Mouse (Mus musculus): ENCODE results near the gene Txnrd1. TPM values are rescaled to one million over a fixed set of nuclear protein-coding genes. Genes with fewer than 3 reads are reported as not detected.

The Txnrd1 gene
- polyA plus RNA-seq, 1 experiment from 2014 or later = 214 TPM

GRCm38 (mm10) chr10:82824541-82824940 is 9.2 kb upstream of the Txnrd1 start:
- H3K4me3 ChIP-seq (ENCODE audit: low read depth, low read length) = no peak overlapping the region
- no peak overlapping the region for H3K9ac ChIP-seq (ENCODE audit: low read length)
- DNase-seq (ENCODE audit: low spot score) = no peak
- no peaks in the 10 kb centered on the region for H3K36me3 ChIP-seq (ENCODE audit: control insufficient read depth, insufficient read depth, low read length)
- ATAC-seq (replicated peaks; ENCODE audit: low FRiP score) = no peak
- H3K4me1 ChIP-seq (replicated peaks; ENCODE audit: control insufficient read depth, insufficient read depth, low read length) = no peaks in the 10 kb centered on the region
- H3K27me3 ChIP-seq (ENCODE audit: control insufficient read depth, insufficient read depth, low read length) = no peaks in the 10 kb centered on the region
- H3K27ac ChIP-seq (ENCODE audit: low read depth, low read length) = no peak overlapping the region
- WGBS = 81% methylated on average over 10 of the region's 10 CpGs
- H3K4me2 ChIP-seq (ENCODE audit: low read depth, low read length, severe bottlenecking) = no peak overlapping the region
- H3K9me3 ChIP-seq (ENCODE audit: control insufficient read depth, low read length) = no peaks in the 10 kb centered on the region

GRCm38 (mm10) chr10:82826516-82826915 is 7.2 kb upstream of the Txnrd1 start:
- Histone ChIP-seq H3K9ac (ENCODE audit: low read length) (no peak overlapping the region), H3K27me3 (ENCODE audit: control insufficient read depth, insufficient read depth, low read length) (no peaks in the 10 kb centered on the region), H3K9me3 (ENCODE audit: control insufficient read depth, low read length) (no peaks in the 10 kb centered on the region), H3K27ac (ENCODE audit: low read depth, low read length) (no peak overlapping the region), H3K4me3 (ENCODE audit: low read depth, low read length) (no peak overlapping the region), H3K36me3 (ENCODE audit: control insufficient read depth, insufficient read depth, low read length) (no peaks in the 10 kb centered on the region), H3K4me2 (ENCODE audit: low read depth, low read length, severe bottlenecking) (no peak overlapping the region), H3K4me1 (replicated peaks; ENCODE audit: control insufficient read depth, insufficient read depth, low read length) (no peaks in the 10 kb centered on the region)
- ATAC-seq (replicated peaks; ENCODE audit: low FRiP score) (0 out of 2 replicates have a peak, but pooled peaks have one; percentile 18), DNase-seq (ENCODE audit: low spot score) (no peak)
- 65% methylated on average over 6 of the region's 6 CpGs for WGBS

- DNase-seq (ENCODE audit: low spot score) (no peak), ATAC-seq (replicated peaks; ENCODE audit: low FRiP score) (no peak)
- Histone ChIP-seq H3K4me2 (ENCODE audit: low read depth, low read length, severe bottlenecking) (no peak overlapping the region), H3K27me3 (ENCODE audit: control insufficient read depth, insufficient read depth, low read length) (no peaks in the 10 kb centered on the region), H3K36me3 (ENCODE audit: control insufficient read depth, insufficient read depth, low read length) (no peaks in the 10 kb centered on the region), H3K4me1 (replicated peaks; ENCODE audit: control insufficient read depth, insufficient read depth, low read length) (no peaks in the 10 kb centered on the region), H3K9ac (ENCODE audit: low read length) (no peak overlapping the region), H3K27ac (ENCODE audit: low read depth, low read length) (no peak overlapping the region), H3K4me3 (ENCODE audit: low read depth, low read length) (no peak overlapping the region), H3K9me3 (ENCODE audit: control insufficient read depth, low read length) (no peaks in the 10 kb centered on the region)
- WGBS = 75% methylated on average over 3 of the region's 3 CpGs
Observed at GRCm38 (mm10) chr10:82835898-82836297, 2.1 kb downstream of the Txnrd1 start.

- WGBS = 89% methylated on average over 7 of the region's 7 CpGs
- no peaks in the 10 kb centered on the region for H3K9me3 ChIP-seq (ENCODE audit: control insufficient read depth, low read length)
- no peaks in the 10 kb centered on the region for H3K4me1 ChIP-seq (replicated peaks; ENCODE audit: control insufficient read depth, insufficient read depth, low read length)
- no peak overlapping the region for H3K4me3 ChIP-seq (ENCODE audit: low read depth, low read length)
- ATAC-seq (replicated peaks; ENCODE audit: low FRiP score) (no peak), DNase-seq (ENCODE audit: low spot score) (no peak)
- no peaks in the 10 kb centered on the region for H3K36me3 ChIP-seq (ENCODE audit: control insufficient read depth, insufficient read depth, low read length)
- H3K27me3 ChIP-seq (ENCODE audit: control insufficient read depth, insufficient read depth, low read length) = no peaks in the 10 kb centered on the region
- no peak overlapping the region for H3K27ac ChIP-seq (ENCODE audit: low read depth, low read length)
- H3K4me2 ChIP-seq (ENCODE audit: low read depth, low read length, severe bottlenecking) = no peak overlapping the region
- H3K9ac ChIP-seq (ENCODE audit: low read length) = no peak overlapping the region
Observed at GRCm38 (mm10) chr10:82838390-82838789, 4.6 kb downstream of the Txnrd1 start.

- Histone ChIP-seq H3K4me3 (ENCODE audit: low read depth, low read length) (no peak overlapping the region), H3K27ac (ENCODE audit: low read depth, low read length) (no peak overlapping the region), H3K9me3 (ENCODE audit: control insufficient read depth, low read length) (no peaks in the 10 kb centered on the region), H3K4me1 (replicated peaks; ENCODE audit: control insufficient read depth, insufficient read depth, low read length) (no peaks in the 10 kb centered on the region), H3K27me3 (ENCODE audit: control insufficient read depth, insufficient read depth, low read length) (no peaks in the 10 kb centered on the region), H3K9ac (ENCODE audit: low read length) (no peak overlapping the region), H3K36me3 (ENCODE audit: control insufficient read depth, insufficient read depth, low read length) (no peaks in the 10 kb centered on the region), H3K4me2 (ENCODE audit: low read depth, low read length, severe bottlenecking) (no peak overlapping the region)
- ATAC-seq (replicated peaks; ENCODE audit: low FRiP score) = no peak
- DNase-seq (ENCODE audit: low spot score) = no peak
- WGBS = 65% methylated on average over 6 of the region's 6 CpGs
Observed at GRCm38 (mm10) chr10:82844090-82844489, 10.3 kb downstream of the Txnrd1 start.

GRCm38 (mm10) chr10:82844731-82845130 is 11.0 kb downstream of the Txnrd1 start:
- Histone ChIP-seq H3K9ac (ENCODE audit: low read length) (no peak overlapping the region), H3K9me3 (ENCODE audit: control insufficient read depth, low read length) (no peaks in the 10 kb centered on the region), H3K4me3 (ENCODE audit: low read depth, low read length) (no peak overlapping the region), H3K4me2 (ENCODE audit: low read depth, low read length, severe bottlenecking) (no peak overlapping the region), H3K36me3 (ENCODE audit: control insufficient read depth, insufficient read depth, low read length) (no peaks in the 10 kb centered on the region), H3K27ac (ENCODE audit: low read depth, low read length) (no peak overlapping the region), H3K27me3 (ENCODE audit: control insufficient read depth, insufficient read depth, low read length) (no peaks in the 10 kb centered on the region), H3K4me1 (replicated peaks; ENCODE audit: control insufficient read depth, insufficient read depth, low read length) (no peaks in the 10 kb centered on the region)
- DNase-seq (ENCODE audit: low spot score) (no peak), ATAC-seq (replicated peaks; ENCODE audit: low FRiP score) (no peak)
- WGBS = 84% methylated on average over 8 of the region's 8 CpGs

- no peaks in the 10 kb centered on the region for H3K36me3 ChIP-seq (ENCODE audit: control insufficient read depth, insufficient read depth, low read length)
- H3K27ac ChIP-seq (ENCODE audit: low read depth, low read length) = no peak overlapping the region
- DNase-seq (ENCODE audit: low spot score) (no peak), ATAC-seq (replicated peaks; ENCODE audit: low FRiP score) (no peak)
- no peak overlapping the region for H3K4me3 ChIP-seq (ENCODE audit: low read depth, low read length)
- no peak overlapping the region for H3K4me2 ChIP-seq (ENCODE audit: low read depth, low read length, severe bottlenecking)
- H3K27me3 ChIP-seq (ENCODE audit: control insufficient read depth, insufficient read depth, low read length) = no peaks in the 10 kb centered on the region
- no peak overlapping the region for H3K9ac ChIP-seq (ENCODE audit: low read length)
- no peaks in the 10 kb centered on the region for H3K9me3 ChIP-seq (ENCODE audit: control insufficient read depth, low read length)
- no peaks in the 10 kb centered on the region for H3K4me1 ChIP-seq (replicated peaks; ENCODE audit: control insufficient read depth, insufficient read depth, low read length)
- WGBS = 85% methylated on average over 9 of the region's 9 CpGs
Observed at GRCm38 (mm10) chr10:82847821-82848459, 14.2 kb downstream of the Txnrd1 start.

GRCm38 (mm10) chr10:82849686-82850353 is 16.1 kb downstream of the Txnrd1 start:
- Histone ChIP-seq H3K9me3 (ENCODE audit: control insufficient read depth, low read length) (no peaks in the 10 kb centered on the region), H3K4me2 (ENCODE audit: low read depth, low read length, severe bottlenecking) (no peak overlapping the region), H3K9ac (ENCODE audit: low read length) (no peak overlapping the region), H3K36me3 (ENCODE audit: control insufficient read depth, insufficient read depth, low read length) (no peaks in the 10 kb centered on the region), H3K27me3 (ENCODE audit: control insufficient read depth, insufficient read depth, low read length) (no peaks in the 10 kb centered on the region), H3K4me1 (replicated peaks; ENCODE audit: control insufficient read depth, insufficient read depth, low read length) (no peaks in the 10 kb centered on the region), H3K4me3 (ENCODE audit: low read depth, low read length) (no peak overlapping the region), H3K27ac (ENCODE audit: low read depth, low read length) (no peak overlapping the region)
- no peak for ATAC-seq (replicated peaks; ENCODE audit: low FRiP score)
- 59% methylated on average over 16 of the region's 16 CpGs for WGBS
- DNase-seq (ENCODE audit: low spot score) = no peak

- Histone ChIP-seq H3K27ac (ENCODE audit: low read depth, low read length) (no peak overlapping the region), H3K36me3 (ENCODE audit: control insufficient read depth, insufficient read depth, low read length) (no peaks in the 10 kb centered on the region), H3K4me3 (ENCODE audit: low read depth, low read length) (no peak overlapping the region), H3K4me2 (ENCODE audit: low read depth, low read length, severe bottlenecking) (no peak overlapping the region), H3K4me1 (replicated peaks; ENCODE audit: control insufficient read depth, insufficient read depth, low read length) (no peaks in the 10 kb centered on the region), H3K9me3 (ENCODE audit: control insufficient read depth, low read length) (no peaks in the 10 kb centered on the region), H3K9ac (ENCODE audit: low read length) (no peak overlapping the region), H3K27me3 (ENCODE audit: control insufficient read depth, insufficient read depth, low read length) (no peaks in the 10 kb centered on the region)
- no peak for ATAC-seq (replicated peaks; ENCODE audit: low FRiP score)
- 71% methylated on average over 5 of the region's 5 CpGs for WGBS
- no peak for DNase-seq (ENCODE audit: low spot score)
Observed at GRCm38 (mm10) chr10:82850354-82850752, 16.6 kb downstream of the Txnrd1 start.

Measured in forebrain, embryonic 11.5 days (tissue).